ENCODE assay signal across 16 mouse cellular contexts in the genomic region with DNA sequence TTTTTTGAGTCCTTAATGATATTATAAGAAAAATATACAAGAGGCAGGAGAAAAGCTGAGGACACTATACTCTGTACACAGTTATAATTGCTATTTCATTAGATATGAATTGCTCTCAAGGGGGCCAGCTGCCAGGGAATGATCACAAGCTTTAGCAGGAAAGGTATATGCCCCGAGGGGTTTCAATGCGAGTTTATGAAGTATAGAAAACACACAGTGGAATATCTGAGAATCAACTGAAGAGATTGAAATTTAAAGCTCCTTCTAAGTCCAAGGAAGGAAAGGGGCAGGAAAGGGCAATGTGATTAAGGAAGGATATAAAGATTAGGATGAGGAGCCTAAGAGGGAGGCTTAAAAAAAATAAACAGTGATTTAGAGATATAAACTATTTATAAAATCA.
"Had no signal": no experiment of that assay in that cellular context is flagged by ENCODE, and none has a peak within 500 bp of the region (broad histone marks: within the 10 kb centered on the region; RNA-seq: fewer than 3 reads in every experiment).

No protein-coding gene starts in this region.

- ATAC-seq: midbrain, embryonic 15.5 days had no signal

- H3K4me1 ChIP-seq: midbrain, embryonic 15.5 days had no signal

- H3K27ac ChIP-seq: liver, embryonic 14.5 days; midbrain, embryonic 12.5 days; midbrain, embryonic 15.5 days had no signal

- H3K9ac ChIP-seq: liver, embryonic 14.5 days; lung, embryonic 14.5 days; midbrain, embryonic 12.5 days; midbrain, embryonic 15.5 days had no signal

- DNase-seq: lung, adult 18-20 months; lung, postnatal 10 days; lung, postnatal 4 days; retina, postnatal 1 day; right cerebral cortex, adult 18-20 months; right cerebral cortex, postnatal 25 days; right cerebral cortex, postnatal 4 days; spleen, adult 18-20 months; thymus, adult 18-20 months; thymus, postnatal 14 days; thymus, postnatal 36 days had no signal

- H3K9me3 ChIP-seq: midbrain, embryonic 12.5 days; midbrain, embryonic 15.5 days had no signal

- H3K4me2 ChIP-seq: lung, embryonic 14.5 days; midbrain, embryonic 12.5 days; midbrain, embryonic 15.5 days had no signal

- H3K36me3 ChIP-seq: midbrain, embryonic 12.5 days; midbrain, embryonic 15.5 days had no signal

- H3K4me3 ChIP-seq: midbrain, embryonic 12.5 days; midbrain, embryonic 15.5 days; myocyte had no signal

- H3K27me3 ChIP-seq: midbrain, embryonic 12.5 days; midbrain, embryonic 15.5 days had no signal
